Mouse (Mus musculus) liver, adult 2 months (tissue): ENCODE data around the gene Ogn. TPM values are rescaled to one million over a fixed set of nuclear protein-coding genes. Genes with fewer than 3 reads are reported as not detected.
A peak's percentile ranks its signal among the peaks of the same experiment; 100 is the strongest.

Source experiments
- DNase-seq: peaks from one replicate; pipeline ENCODE4 v3.0.0-alpha.2; 2011; ENCODE audit warnings: low read depth, low spot score; ENCODE audit errors: extremely low read depth
- H3K27ac ChIP-seq: fragments of 200-500 bp; replicated peaks from 2 replicates; pipeline ENCODE4 v1.5.1; 2012; ENCODE audit warnings: low read depth, mild to moderate bottlenecking, control low read depth, inconsistent platforms, low read length; ENCODE audit not compliant: insufficient read depth
- H3K27me3 ChIP-seq: fragments of 200-500 bp; 2 replicates; pipeline ENCODE4 v1.6.1; 2012; ENCODE audit warnings: mild to moderate bottlenecking, moderate library complexity, low read length, inconsistent platforms; ENCODE audit not compliant: control insufficient read depth, insufficient read depth
- H3K36me3 ChIP-seq: fragments of 200-500 bp; 2 replicates; pipeline ENCODE4 v1.6.1; 2012; ENCODE audit warnings: low read length, inconsistent platforms; ENCODE audit not compliant: control insufficient read depth, insufficient read depth
- H3K4me1 ChIP-seq: fragments of 200-500 bp; 2 replicates; pipeline ENCODE4 v1.6.1; 2011; ENCODE audit warnings: low read length; ENCODE audit not compliant: control insufficient read depth, insufficient read depth
- H3K4me3 ChIP-seq: fragments of 200-500 bp; 2 replicates; pipeline ENCODE4 v1.5.1; 2011; ENCODE audit warnings: low read depth, mild to moderate bottlenecking, control low read depth, low read length, moderate library complexity; ENCODE audit not compliant: insufficient read depth
- H3K79me2 ChIP-seq: fragments of 200-500 bp; 2 replicates; pipeline ENCODE4 v1.6.1; 2012; ENCODE audit warnings: inconsistent platforms, mild to moderate bottlenecking, low read length, moderate library complexity; ENCODE audit not compliant: control insufficient read depth, insufficient read depth
- H3K9ac ChIP-seq: fragments of 200-500 bp; 2 replicates; pipeline ENCODE4 v1.6.1; 2012; ENCODE audit warnings: low read depth, mild to moderate bottlenecking, control low read depth, inconsistent platforms, low read length
- CTCF ChIP-seq: fragments of 200-500 bp; IDR thresholded peaks from 2 replicates; pipeline ENCODE4 v1.5.1; 2011; ENCODE audit warnings: low read depth, low read length, control low read depth
- POLR2A ChIP-seq: fragments of 200-500 bp; IDR thresholded peaks from 2 replicates; pipeline ENCODE4 v1.6.1; 2011; ENCODE audit warnings: low read length, control low read depth; ENCODE audit not compliant: insufficient read depth; ENCODE audit errors: extremely low read depth
- WGBS: fragments of 180-500 bp; shearing (Covaris S2); methylation state at CpG from one replicate; pipeline ENCODE4 v1.1.7; 2018; 5-methylcytosine and 5-hydroxymethylcytosine counted together
- polyA plus RNA-seq: library from polyadenylated mRNA; depleted of rRNA; stranded (reverse); fragments of >200 nt; gene quantifications from 2 replicates; pipeline ENCODE4 v1.2.3, GENCODE M21; 2012; rRNA removed
- total RNA-seq: library from RNA; depleted of rRNA; stranded (reverse); fragments of >200 nt; gene quantifications from 2 replicates; pipeline ENCODE4 v1.2.3, GENCODE M21; 2014; rRNA removed

Ogn gene
- total RNA-seq (1.9 and 2.4 TPM in 2 replicates), polyA plus RNA-seq (0.23 and 0.47 TPM in 2 replicates)

DNA sequence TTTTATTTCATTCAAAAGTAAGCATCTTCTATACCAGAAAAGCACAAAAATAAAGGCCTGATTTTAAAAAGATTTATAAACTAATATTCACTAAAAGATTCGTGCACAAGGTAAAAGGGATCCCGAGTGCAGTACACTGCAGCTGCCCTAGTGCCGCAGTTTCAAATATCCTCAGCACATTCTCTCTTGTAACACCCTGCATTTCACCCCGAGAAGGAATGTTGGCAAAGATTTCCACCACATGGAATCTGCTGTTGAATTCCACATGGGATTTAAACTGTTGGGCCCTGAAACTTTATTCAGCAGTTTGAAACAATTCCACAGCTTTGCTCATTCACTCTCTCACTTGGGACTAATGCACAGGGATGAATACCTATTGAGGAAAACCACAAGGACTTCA lies at the start of gene Ogn:
Gene Ogn, plus strand, starts transcription at position 333 of the 400 bp plus-strand sequence.
- H3K27me3 ChIP-seq, result no peaks in the 10 kb centered on the region
- TF ChIP-seq POLR2A, result no peak
- TF ChIP-seq CTCF, result no peak
- no peaks in the 10 kb centered on the region for H3K36me3 ChIP-seq
- H3K4me3 ChIP-seq, result no peak within 1 kb of the TSS
- no peak within 1 kb of the TSS for H3K9ac ChIP-seq
- no peak within 1 kb of the TSS for H3K27ac ChIP-seq
- WGBS, result 83% methylated on average over 4 of the region's 4 CpGs
- no peaks in the 10 kb centered on the region for H3K4me1 ChIP-seq
- H3K79me2 ChIP-seq, result no peaks in the 10 kb centered on the region
- DNase-seq, result peak; percentile 23

GRCm38 (mm10) chr13:49559185-49559584 lies 48.7 kb upstream of the Ogn start:
- H3K9ac ChIP-seq, result no peak overlapping the region
- no peaks in the 10 kb centered on the region for H3K4me1 ChIP-seq
- 54% methylated on average over 2 of the region's 2 CpGs for WGBS
- DNase-seq, result peak; percentile 32
- TF ChIP-seq CTCF (peak; percentile 80), POLR2A (no peak)
- no peak overlapping the region for H3K4me3 ChIP-seq
- H3K79me2 ChIP-seq, result no peaks in the 10 kb centered on the region
- H3K36me3 ChIP-seq, result no peaks in the 10 kb centered on the region
- H3K27ac ChIP-seq, result no peak overlapping the region
- no peaks in the 10 kb centered on the region for H3K27me3 ChIP-seq

- no peak for TF ChIP-seq POLR2A
- TF ChIP-seq CTCF, result no peak
- no peak overlapping the region for H3K27ac ChIP-seq
- no peaks in the 10 kb centered on the region for H3K79me2 ChIP-seq
- H3K4me3 ChIP-seq, result no peak overlapping the region
- DNase-seq, result no peak
- H3K9ac ChIP-seq, result no peak overlapping the region
- no peaks in the 10 kb centered on the region for H3K4me1 ChIP-seq
- no peaks in the 10 kb centered on the region for H3K27me3 ChIP-seq
- H3K36me3 ChIP-seq, result no peaks in the 10 kb centered on the region
- 68% methylated on average over 2 of the region's 2 CpGs for WGBS
Observed at GRCm38 (mm10) chr13:49560886-49561285, 47.0 kb upstream of the Ogn start.

GRCm38 (mm10) chr13:49564347-49564746 lies 43.5 kb upstream of the Ogn start:
- TF ChIP-seq POLR2A (no peak), CTCF (peak; percentile 17; the same call in 1 of the 2 replicates)
- no peak for DNase-seq
- H3K27ac ChIP-seq, result no peak overlapping the region
- H3K4me3 ChIP-seq, result no peak overlapping the region
- 92% methylated on average over 1 of the region's 1 CpGs for WGBS
- H3K79me2 ChIP-seq, result no peaks in the 10 kb centered on the region
- H3K9ac ChIP-seq, result no peak overlapping the region
- H3K36me3 ChIP-seq, result no peaks in the 10 kb centered on the region
- H3K4me1 ChIP-seq, result no peaks in the 10 kb centered on the region
- no peaks in the 10 kb centered on the region for H3K27me3 ChIP-seq

- no peak overlapping the region for H3K27ac ChIP-seq
- 62% methylated on average over 3 of the region's 3 CpGs for WGBS
- no peaks in the 10 kb centered on the region for H3K4me1 ChIP-seq
- DNase-seq, result peak; percentile 37
- H3K27me3 ChIP-seq, result no peaks in the 10 kb centered on the region
- TF ChIP-seq POLR2A (no peak), CTCF (no peak)
- no peak overlapping the region for H3K4me3 ChIP-seq
- no peak overlapping the region for H3K9ac ChIP-seq
- no peaks in the 10 kb centered on the region for H3K79me2 ChIP-seq
- no peaks in the 10 kb centered on the region for H3K36me3 ChIP-seq
Observed at GRCm38 (mm10) chr13:49570371-49570770, 37.5 kb upstream of the Ogn start.

- WGBS, result 89% methylated on average over 2 of the region's 2 CpGs
- no peak for TF ChIP-seq POLR2A
- no peak for TF ChIP-seq CTCF
- Histone ChIP-seq H3K79me2 (no peaks in the 10 kb centered on the region), H3K4me1 (no peaks in the 10 kb centered on the region), H3K4me3 (no peak overlapping the region), H3K27me3 (no peaks in the 10 kb centered on the region), H3K9ac (no peak overlapping the region), H3K27ac (no peak overlapping the region), H3K36me3 (no peaks in the 10 kb centered on the region)
- no peak for DNase-seq
Observed at GRCm38 (mm10) chr13:49571418-49571817, 36.4 kb upstream of the Ogn start.
